Mouse (Mus musculus) liver, embryonic 14.5 days (tissue): ENCODE results near the gene Galm.

ENCODE experiments used
- CTCF ChIP-seq: IDR thresholded peaks from 2 replicates; pipeline ENCODE4 v1.5.1; 2016; ENCODE audit warnings: antibody characterized with exemption, low read depth, control low read depth
- EP300 ChIP-seq: IDR thresholded peaks from 2 replicates; pipeline ENCODE4 v1.6.1; 2016; ENCODE audit warnings: antibody characterized with exemption, low read depth

DNA sequence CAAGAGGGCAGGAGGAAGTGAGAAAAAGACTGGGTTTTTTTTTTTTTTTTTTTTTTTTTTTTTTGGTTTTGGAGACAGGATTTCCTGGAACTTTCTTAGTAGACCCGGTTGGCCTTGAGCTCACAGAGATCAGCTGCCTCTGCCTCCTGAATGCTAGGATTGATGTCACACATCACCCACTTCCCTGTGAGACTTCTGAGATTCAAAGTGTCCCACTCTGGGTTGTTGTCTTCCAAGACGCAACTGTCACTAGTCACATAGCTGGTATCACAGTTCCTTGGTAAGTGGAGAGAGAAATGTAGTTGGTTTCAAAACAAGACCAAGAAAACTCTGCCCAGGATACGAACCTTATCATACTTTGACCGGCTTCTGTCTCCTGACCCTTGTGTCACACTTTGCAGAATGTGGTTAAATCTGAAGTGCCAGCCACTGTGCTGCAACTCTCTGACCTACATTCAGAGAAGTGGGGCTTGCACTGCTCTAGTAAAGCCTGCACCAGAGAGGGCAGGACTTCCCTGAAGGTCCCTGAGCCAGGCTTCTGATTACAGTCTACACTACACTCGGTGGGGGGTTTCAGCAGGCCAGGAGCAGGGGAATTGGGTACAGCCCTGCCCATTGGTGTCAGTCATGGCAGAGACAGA is 14.5 kb upstream of the Galm start:
- TF ChIP-seq CTCF (no peak), EP300 (no peak)
